Mouse (Mus musculus) heart, embryonic 11.5 days (tissue): Measurements from ENCODE around the gene Scn11a. TPM values are rescaled to one million over a fixed set of nuclear protein-coding genes. Genes with fewer than 3 reads are reported as not detected.

Experiments
- ATAC-seq: fragments of 200-750 bp; cut with Nextera tagmentation; replicated peaks from 2 replicates; pipeline ENCODE4 v1.8.0; 2017; ENCODE audit warnings: moderate library complexity; ENCODE audit not compliant: insufficient number of reproducible peaks, low FRiP score, low TSS enrichment
- H3K27ac ChIP-seq: fragments of 300-500 bp; sonication (generic); 2 replicates; pipeline ENCODE4 v1.5.1; 2014; ENCODE audit warnings: mild to moderate bottlenecking, low read depth, low read length
- H3K27me3 ChIP-seq: fragments of 300-500 bp; sonication (generic); 2 replicates; pipeline ENCODE4 v1.6.1; 2014; ENCODE audit warnings: mild to moderate bottlenecking, low read length, mixed read lengths; ENCODE audit not compliant: control insufficient read depth, insufficient read depth
- H3K36me3 ChIP-seq: fragments of 300-500 bp; sonication (generic); 2 replicates; pipeline ENCODE4 v1.6.1; 2014; ENCODE audit warnings: mild to moderate bottlenecking, low read length, moderate library complexity, mixed read lengths; ENCODE audit not compliant: control insufficient read depth, insufficient read depth
- H3K4me1 ChIP-seq: fragments of 300-500 bp; sonication (generic); 2 replicates; pipeline ENCODE4 v1.6.1; 2014; ENCODE audit warnings: low read length; ENCODE audit not compliant: control insufficient read depth, insufficient read depth
- H3K4me2 ChIP-seq: fragments of 300-500 bp; sonication (generic); 2 replicates; pipeline ENCODE4 v1.6.1; 2014; ENCODE audit warnings: mild to moderate bottlenecking, moderate library complexity
- H3K4me3 ChIP-seq: fragments of 300-500 bp; sonication (generic); 2 replicates; pipeline ENCODE4 v1.5.1; 2014; ENCODE audit warnings: low read depth, low read length
- H3K9ac ChIP-seq: fragments of 300-500 bp; sonication (generic); 2 replicates; pipeline ENCODE4 v1.6.1; 2014; ENCODE audit warnings: mild to moderate bottlenecking, low read depth, low read length, moderate library complexity
- H3K9me3 ChIP-seq: fragments of 300-500 bp; sonication (generic); replicated peaks from 2 replicates; pipeline ENCODE4 v1.6.1; 2016; ENCODE audit warnings: low read length; ENCODE audit not compliant: control insufficient read depth
- WGBS: fragments of 180-500 bp; shearing (Covaris S2); extraction: QIAGEN DNeasy Blood & Tissue Kit; methylation state at CpG from one replicate; pipeline ENCODE4 v1.1.7; 2014; ENCODE audit not compliant: insufficient replicate concordance; 5-methylcytosine and 5-hydroxymethylcytosine counted together
- polyA plus RNA-seq: library from polyadenylated mRNA; unstranded; fragments of >200 nt; fragmentation: Nextera tagmentation; extraction: Ambion mirVana; gene quantifications from 2 replicates; pipeline ENCODE4 v1.2.1, GENCODE M21; 2014

Scn11a gene
- polyA plus RNA-seq, 1 experiment from 2014 or later = 0.06 TPM

DNA sequence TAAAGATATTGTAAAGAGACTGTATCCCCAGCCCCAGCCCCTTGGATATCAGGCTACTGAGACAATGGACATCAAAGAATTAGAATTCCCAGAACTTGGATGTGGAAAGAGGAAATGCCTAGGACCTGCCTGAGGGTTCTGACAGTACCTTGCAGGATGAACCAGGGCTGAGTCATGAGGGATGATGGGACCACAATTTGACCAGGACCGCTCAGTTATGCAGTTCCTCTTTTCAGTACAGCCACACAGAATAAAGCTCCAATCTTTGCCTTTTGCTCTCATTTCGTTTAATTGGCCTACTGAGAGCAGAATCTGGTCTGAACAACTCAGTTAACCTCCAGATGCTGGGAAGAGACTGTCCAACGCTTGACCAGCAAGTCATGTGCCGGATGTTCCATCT is 18.3 kb upstream of the Scn11a start:
- 71% methylated on average over 4 of the region's 4 CpGs for WGBS
- no peak overlapping the region for H3K27ac ChIP-seq
- no peaks in the 10 kb centered on the region for H3K4me1 ChIP-seq
- no peaks in the 10 kb centered on the region for H3K36me3 ChIP-seq
- no peak overlapping the region for H3K9ac ChIP-seq
- no peak overlapping the region for H3K4me3 ChIP-seq
- H3K9me3 ChIP-seq = no peaks in the 10 kb centered on the region
- 0 out of 2 replicates have a peak, but pooled peaks cover 5% of the 10 kb centered on the region for H3K27me3 ChIP-seq
- H3K4me2 ChIP-seq = no peak overlapping the region
- ATAC-seq = no peak

DNA sequence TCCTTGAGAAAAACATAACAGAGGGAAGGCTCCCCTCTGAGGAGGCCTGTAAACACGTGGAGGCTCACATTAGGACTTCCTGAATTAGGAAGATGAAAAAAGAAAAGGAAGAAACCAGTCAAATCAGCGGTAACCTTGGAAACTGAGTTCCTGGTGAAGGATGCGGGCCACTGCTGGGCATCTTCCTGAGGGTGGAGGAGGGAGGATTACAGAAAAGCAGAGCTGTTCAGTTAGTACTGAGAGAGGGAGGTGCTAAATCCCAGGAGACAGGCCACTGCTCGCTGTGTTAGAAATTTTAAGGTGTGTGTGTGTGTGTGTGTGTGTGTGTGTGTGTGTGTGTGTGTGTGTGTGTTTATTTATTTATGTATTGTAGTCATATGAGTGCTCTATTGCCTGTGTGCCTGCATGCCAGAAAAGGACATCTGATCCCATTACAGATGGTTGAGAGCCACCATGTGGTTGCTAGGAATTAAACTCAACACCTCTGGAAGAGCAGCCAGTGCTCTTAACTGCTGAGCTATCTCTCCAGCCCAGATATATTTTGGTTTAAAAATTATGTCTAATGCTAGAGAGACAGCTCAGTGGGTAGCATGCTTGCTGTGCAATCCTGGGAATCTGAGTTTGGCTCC is 17.4 kb upstream of the Scn11a start:
- no peak overlapping the region for H3K4me3 ChIP-seq
- 0 out of 2 replicates have a peak, but pooled peaks cover 4% of the 10 kb centered on the region for H3K27me3 ChIP-seq
- H3K36me3 ChIP-seq = no peaks in the 10 kb centered on the region
- H3K9me3 ChIP-seq = 0 out of 2 replicates have a peak, but pooled peaks cover 3% of the 10 kb centered on the region
- 50% methylated on average over 4 of the region's 4 CpGs for WGBS
- H3K9ac ChIP-seq = no peak overlapping the region
- H3K4me1 ChIP-seq = no peaks in the 10 kb centered on the region
- no peak overlapping the region for H3K27ac ChIP-seq
- no peak overlapping the region for H3K4me2 ChIP-seq
- ATAC-seq = no peak

DNA sequence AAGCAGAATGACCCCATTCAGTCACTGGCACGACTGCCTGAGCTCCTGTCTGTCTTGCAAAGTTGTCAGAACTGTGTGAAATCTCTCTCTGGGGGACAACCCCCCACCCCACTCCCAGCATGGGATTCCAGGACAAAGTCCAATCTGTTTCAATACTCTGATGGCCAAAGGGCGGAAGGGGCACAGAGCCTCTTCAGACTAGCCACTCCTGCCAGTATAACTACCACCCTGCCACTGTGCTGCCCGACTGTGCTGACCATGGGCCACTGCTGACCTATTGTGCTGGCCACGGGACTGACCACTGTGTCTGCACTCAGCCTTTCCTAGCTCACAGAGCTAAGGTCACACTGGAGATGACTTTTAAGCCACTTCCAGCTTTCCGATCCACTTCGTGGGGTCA is 16.8 kb upstream of the Scn11a start:
- Histone ChIP-seq H3K4me1 (no peaks in the 10 kb centered on the region), H3K4me3 (no peak overlapping the region), H3K27me3 (no peaks in the 10 kb centered on the region), H3K27ac (no peak overlapping the region), H3K9ac (no peak overlapping the region), H3K4me2 (no peak overlapping the region), H3K36me3 (no peaks in the 10 kb centered on the region), H3K9me3 (0 out of 2 replicates have a peak, but pooled peaks cover 3% of the 10 kb centered on the region)
- ATAC-seq = no peak
- 51% methylated on average over 6 of the region's 6 CpGs for WGBS

DNA sequence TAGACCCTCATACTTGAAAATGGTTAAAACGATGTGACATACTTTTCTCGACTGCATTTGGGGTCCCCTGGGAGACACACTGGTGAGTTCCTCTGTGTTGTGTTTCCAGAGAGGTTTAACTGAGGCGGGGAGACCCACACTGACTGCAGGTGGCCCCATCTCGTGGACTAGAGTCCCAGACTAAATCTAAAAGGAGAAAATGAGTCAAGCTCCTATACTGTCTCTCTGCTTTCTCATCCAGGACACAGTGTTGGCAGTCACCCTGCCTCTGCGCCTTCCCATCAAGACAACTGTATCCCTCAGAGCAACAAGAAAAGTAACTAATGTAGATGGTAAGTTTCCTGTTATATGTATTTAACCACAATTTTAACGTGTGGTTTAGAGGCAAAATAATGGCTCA is 15.9 kb upstream of the Scn11a start:
- no peak for ATAC-seq
- WGBS = 70% methylated on average over 6 of the region's 6 CpGs
- no peaks in the 10 kb centered on the region for H3K36me3 ChIP-seq

DNA sequence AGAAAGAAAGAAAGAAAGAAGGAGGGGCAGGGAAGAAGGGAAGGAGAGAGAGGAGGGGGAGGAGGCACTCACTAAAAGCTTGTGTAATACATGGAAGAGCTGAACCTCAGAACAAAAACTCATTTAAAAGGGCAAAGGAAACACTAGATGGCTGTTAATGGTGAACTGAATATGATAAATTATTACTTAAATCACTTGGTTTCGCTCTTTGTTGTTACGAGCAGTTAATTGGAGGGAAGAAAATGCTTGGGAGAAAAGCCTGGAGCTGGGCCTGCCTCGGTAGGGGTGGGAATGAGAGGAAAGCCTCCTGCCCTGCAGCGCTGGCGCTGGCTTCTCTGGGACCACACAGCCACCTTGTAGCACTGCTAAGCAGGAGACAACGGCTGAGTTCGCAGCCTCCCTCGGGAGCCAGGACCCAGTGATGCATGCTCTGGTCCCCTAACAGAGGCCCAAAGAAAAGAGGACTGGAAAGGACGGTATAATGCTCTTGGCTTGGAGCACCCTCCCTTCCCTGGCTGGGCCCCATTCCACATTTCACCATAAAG is 10.4 kb upstream of the Scn11a start:
- WGBS = 63% methylated on average over 9 of the region's 9 CpGs
- Histone ChIP-seq H3K4me2 (no peak overlapping the region), H3K4me1 (no peaks in the 10 kb centered on the region), H3K4me3 (no peak overlapping the region), H3K27me3 (no peaks in the 10 kb centered on the region), H3K9me3 (0 out of 2 replicates have a peak, but pooled peaks cover 3% of the 10 kb centered on the region), H3K36me3 (no peaks in the 10 kb centered on the region), H3K27ac (no peak overlapping the region), H3K9ac (no peak overlapping the region)
- ATAC-seq = no peak

More for the DNA sequence above, 15.9 kb upstream of the Scn11a start:
- no peak overlapping the region for H3K27ac ChIP-seq
- H3K9me3 ChIP-seq = 0 out of 2 replicates have a peak, but pooled peaks cover 3% of the 10 kb centered on the region
- no peaks in the 10 kb centered on the region for H3K27me3 ChIP-seq
- no peak overlapping the region for H3K9ac ChIP-seq
- no peaks in the 10 kb centered on the region for H3K4me1 ChIP-seq
- no peak overlapping the region for H3K4me2 ChIP-seq
- H3K4me3 ChIP-seq = no peak overlapping the region

DNA sequence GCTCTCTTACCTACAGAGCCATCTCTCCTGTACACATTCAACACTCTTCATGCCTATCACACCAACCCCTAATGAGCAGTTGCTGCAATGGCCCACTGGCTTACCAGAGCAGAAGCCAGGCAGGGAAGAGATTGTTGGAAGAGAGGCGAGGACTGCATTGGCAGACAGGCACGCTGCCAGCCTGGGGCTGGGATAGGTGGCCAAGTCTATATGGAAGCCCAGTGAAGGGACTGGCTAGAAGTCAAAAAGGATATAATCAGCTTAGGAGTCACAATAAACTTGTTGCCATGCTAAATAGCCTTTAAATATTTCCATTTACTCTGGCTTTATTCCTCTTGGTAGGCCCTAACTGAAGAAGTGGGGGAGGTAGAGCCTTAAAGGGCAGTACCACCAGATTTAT is 5.7 kb upstream of the Scn11a start:
- 83% methylated on average over 2 of the region's 2 CpGs for WGBS
- no peaks in the 10 kb centered on the region for H3K36me3 ChIP-seq

DNA sequence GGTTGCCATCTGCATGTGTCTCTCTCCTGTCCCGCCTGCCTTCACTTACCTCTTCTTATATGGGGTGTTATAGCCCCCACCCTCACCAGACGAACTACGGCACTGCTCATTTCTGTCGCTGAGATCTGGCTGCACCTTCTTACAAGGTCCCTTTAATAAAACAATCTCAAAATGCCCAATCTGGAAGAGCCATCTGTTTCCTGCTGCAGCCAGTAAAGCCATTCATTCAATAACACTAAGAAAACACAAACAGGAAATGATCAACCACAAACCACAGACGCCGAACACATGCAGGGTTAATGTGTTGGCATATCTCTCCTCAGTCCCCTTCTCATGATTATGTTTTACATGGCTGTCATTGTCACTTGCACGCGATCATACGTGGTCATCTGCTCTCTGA is 1.5 kb downstream of the Scn11a start:
- Histone ChIP-seq H3K27ac (no peak overlapping the region), H3K36me3 (no peaks in the 10 kb centered on the region), H3K27me3 (no peaks in the 10 kb centered on the region), H3K4me2 (no peak overlapping the region), H3K4me3 (no peak overlapping the region), H3K9me3 (no peaks in the 10 kb centered on the region), H3K9ac (no peak overlapping the region), H3K4me1 (no peaks in the 10 kb centered on the region)
- 63% methylated on average over 9 of the region's 9 CpGs for WGBS
- ATAC-seq = no peak

More for the DNA sequence above, 5.7 kb upstream of the Scn11a start:
- Histone ChIP-seq H3K4me1 (no peaks in the 10 kb centered on the region), H3K4me2 (no peak overlapping the region), H3K27ac (no peak overlapping the region), H3K4me3 (no peak overlapping the region), H3K9me3 (no peaks in the 10 kb centered on the region), H3K27me3 (no peaks in the 10 kb centered on the region), H3K9ac (no peak overlapping the region)
- ATAC-seq = no peak

DNA sequence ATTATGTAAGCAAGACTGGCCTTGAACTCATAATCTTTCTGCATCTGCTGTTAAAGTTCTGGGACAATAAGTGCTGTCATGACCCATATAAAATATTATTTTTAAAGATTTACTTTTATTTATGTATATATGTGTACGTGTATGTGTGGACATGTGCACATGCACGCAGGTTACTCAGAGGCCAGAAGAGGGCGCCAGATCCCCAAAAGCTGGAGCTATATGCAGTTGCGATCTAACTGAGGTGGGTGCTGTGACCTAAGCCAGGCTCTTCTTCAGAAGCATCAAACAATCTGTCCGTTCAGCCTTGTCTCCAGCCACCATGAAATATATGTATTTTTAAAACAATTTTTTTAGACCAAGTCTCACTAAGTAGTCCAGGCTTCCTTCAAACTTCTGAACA is 11.6 kb downstream of the Scn11a start:
- Histone ChIP-seq H3K4me3 (no peak overlapping the region), H3K4me2 (no peak overlapping the region), H3K9ac (no peak overlapping the region), H3K36me3 (no peaks in the 10 kb centered on the region), H3K4me1 (no peaks in the 10 kb centered on the region), H3K9me3 (no peaks in the 10 kb centered on the region), H3K27me3 (no peaks in the 10 kb centered on the region), H3K27ac (no peak overlapping the region)
- ATAC-seq = no peak
- WGBS = 91% methylated on average over 5 of the region's 5 CpGs

DNA sequence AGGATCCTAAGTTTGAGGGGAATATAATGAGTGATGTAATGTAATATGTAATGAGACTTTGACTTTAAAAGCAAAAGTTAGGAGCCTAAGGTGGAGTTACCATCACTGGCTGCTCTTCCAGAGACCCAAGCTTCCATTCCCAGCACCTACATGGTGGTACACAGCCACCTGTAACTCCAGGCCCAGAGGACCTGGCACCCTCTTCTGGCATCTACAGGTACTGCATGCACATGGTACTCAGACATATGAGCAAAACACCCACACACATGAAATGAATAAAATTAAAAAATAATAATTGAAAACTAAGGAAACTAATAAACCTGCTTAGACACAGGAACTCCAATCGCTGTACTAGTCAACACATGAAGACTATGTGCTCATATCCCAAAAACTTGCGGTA is 18.8 kb downstream of the Scn11a start:
- Histone ChIP-seq H3K27ac (no peak overlapping the region), H3K27me3 (no peaks in the 10 kb centered on the region), H3K9ac (no peak overlapping the region), H3K4me3 (no peak overlapping the region), H3K36me3 (no peaks in the 10 kb centered on the region), H3K4me2 (no peak overlapping the region), H3K9me3 (no peaks in the 10 kb centered on the region; the same call in 1 of the 2 replicates), H3K4me1 (peaks cover 14% of the 10 kb centered on the region)
- WGBS = 60% methylated on average over 2 of the region's 2 CpGs
- ATAC-seq = no peak
